Mouse (Mus musculus): ENCODE data around the gene Bag6. TPM values are rescaled to one million over a fixed set of nuclear protein-coding genes. Genes with fewer than 3 reads are reported as not detected.
A peak's percentile ranks its signal among the peaks of the same experiment; 100 is the strongest.
"Not testable (repeated sequence)": the region's sequence is repeated elsewhere in the genome, so short reads cannot be mapped to it uniquely, and the experiment has no call there.

Gene Bag6
- total RNA-seq, 2 experiments from 2014 or later = 237 to 245 TPM

GRCm38 (mm10) chr17:35106522-35106921 is 28.5 kb upstream of the Bag6 start:
- no peak for DNase-seq
- intact Hi-C loops (cut with DNase I) = loop anchor here (1.0 kb wide), 1 partner anchor 85 kb away; no protein-coding TSS in a partner anchor

- no peak for DNase-seq
- intact Hi-C loops (cut with DNase I) = no loop called here
Observed at GRCm38 (mm10) chr17:35108097-35108496, 26.9 kb upstream of the Bag6 start, which contains the start of gene Ly6g5c. Ly6g5c (plus strand) TSS chr17:35108279.

GRCm38 (mm10) chr17:35111774-35112173 is 23.2 kb upstream of the Bag6 start:
- DNase-seq = no peak
- intact Hi-C loops (cut with DNase I) = no loop called here

- intact Hi-C loops (cut with DNase I) = no loop called here
Observed at GRCm38 (mm10) chr17:35115046-35116019, 19.6 kb upstream of the Bag6 start, which contains the start of gene Ly6g5b. Ly6g5b (minus strand) TSS chr17:35115428.

GRCm38 (mm10) chr17:35120745-35121142 is 14.2 kb upstream of the Bag6 start:
- intact Hi-C loops (cut with DNase I) = no loop called here

More at GRCm38 (mm10) chr17:35115046-35116019, 19.6 kb upstream of the Bag6 start, which contains the start of gene Ly6g5b:
- no peak for DNase-seq

GRCm38 (mm10) chr17:35121143-35121799 is 13.7 kb upstream of the Bag6 start, which contains the start of gene Gpank1:
Gpank1 (plus strand) TSS chr17:35121455.
- intact Hi-C loops (cut with DNase I) = no loop called here

More at GRCm38 (mm10) chr17:35120745-35121142, 14.2 kb upstream of the Bag6 start:
- peak; percentile 44 to 48 for DNase-seq

GRCm38 (mm10) chr17:35121871-35122303 is 13.1 kb upstream of the Bag6 start, which contains the start of gene Csnk2b:
Csnk2b (minus strand) TSS chr17:35122053.
- intact Hi-C loops (cut with DNase I) = no loop called here
- peak; percentile 33 to 48 for DNase-seq

More at GRCm38 (mm10) chr17:35121143-35121799, 13.7 kb upstream of the Bag6 start, which contains the start of gene Gpank1:
- peak; percentile 98 to 99 for DNase-seq

GRCm38 (mm10) chr17:35123287-35123686 is 11.7 kb upstream of the Bag6 start:
- DNase-seq; intact Hi-C loops (cut with DNase I): not testable (repeated sequence)

- intact Hi-C loops (cut with DNase I) = not testable (repeated sequence)
Observed at GRCm38 (mm10) chr17:35124261-35124896, 10.6 kb upstream of the Bag6 start.

GRCm38 (mm10) chr17:35125081-35125480 is 9.9 kb upstream of the Bag6 start:
- no peak for DNase-seq
- intact Hi-C loops (cut with DNase I) = loop anchor here (5.0 kb wide), 2 partner anchors 37 to 107 kb away; partner anchors contain the start of genes Atp6v1g2 and Prrc2a

More at GRCm38 (mm10) chr17:35124261-35124896, 10.6 kb upstream of the Bag6 start:
- not testable (repeated sequence) for DNase-seq

- intact Hi-C loops (cut with DNase I) = loop anchor here (5.0 kb wide), 2 partner anchors 37 to 107 kb away; partner anchors contain the start of genes Atp6v1g2 and Prrc2a
Observed at GRCm38 (mm10) chr17:35125578-35125977, 9.4 kb upstream of the Bag6 start.

GRCm38 (mm10) chr17:35126206-35126611 is 8.8 kb upstream of the Bag6 start, which contains the start of gene D17H6S53E:
D17H6S53E (plus strand) TSS chr17:35126373.
- DNase-seq = peak; percentile 80 to 83
- intact Hi-C loops (cut with DNase I) = loop anchor here (5.0 kb wide), 2 partner anchors 36 to 106 kb away; partner anchors contain the start of genes Atp6v1g2 and Prrc2a

More at GRCm38 (mm10) chr17:35125578-35125977, 9.4 kb upstream of the Bag6 start:
- DNase-seq = no peak

- intact Hi-C loops (cut with DNase I) = loop anchor here (5.0 kb wide), 2 partner anchors 35 to 105 kb away; partner anchors contain the start of genes Atp6v1g2 and Prrc2a
- no peak for DNase-seq
Observed at GRCm38 (mm10) chr17:35127017-35127416, 8.0 kb upstream of the Bag6 start.

- intact Hi-C loops (cut with DNase I) = loop anchor here (5.0 kb wide), 2 partner anchors 33 to 103 kb away; partner anchors contain the start of genes Atp6v1g2 and Prrc2a
- DNase-seq = no peak
Observed at GRCm38 (mm10) chr17:35128996-35129395, 6.0 kb upstream of the Bag6 start.

- intact Hi-C loops (cut with DNase I) = no loop called here
- DNase-seq = no peak
Observed at GRCm38 (mm10) chr17:35131038-35131437, 3.9 kb upstream of the Bag6 start.

GRCm38 (mm10) chr17:35131500-35132173 is 3.3 kb upstream of the Bag6 start, which contains the start of gene Apom:
Apom (minus strand) TSS chr17:35132050.
- DNase-seq = no peak
- intact Hi-C loops (cut with DNase I) = no loop called here

- DNase-seq = no peak
- intact Hi-C loops (cut with DNase I) = no loop called here
Observed at GRCm38 (mm10) chr17:35132174-35132560, 2.8 kb upstream of the Bag6 start.

- no peak for DNase-seq
- intact Hi-C loops (cut with DNase I) = no loop called here
Observed at GRCm38 (mm10) chr17:35133517-35133916, 1.5 kb upstream of the Bag6 start.
